Mouse (Mus musculus) megakaryocyte, embryonic 14.5 days (primary cell): ENCODE measurements around the gene St5.

ENCODE experiments used
- FLI1 ChIP-seq: IDR thresholded peaks from 2 replicates; pipeline ENCODE4 v1.6.1; 2012; ENCODE audit warnings: low read length, inconsistent platforms, mixed read lengths
- GATA1 ChIP-seq: IDR thresholded peaks from 3 replicates; pipeline ENCODE4 v1.6.1; 2012; ENCODE audit warnings: mixed read lengths, low read length, inconsistent platforms, borderline replicate concordance

- TF ChIP-seq GATA1 = no peak
- no peak for TF ChIP-seq FLI1
Measured at GRCm38 (mm10) chr7:109578880-109579584, 124.4 kb downstream of the St5 start.
